ENCODE assay signal across 11 mouse cellular contexts in the genomic region with DNA sequence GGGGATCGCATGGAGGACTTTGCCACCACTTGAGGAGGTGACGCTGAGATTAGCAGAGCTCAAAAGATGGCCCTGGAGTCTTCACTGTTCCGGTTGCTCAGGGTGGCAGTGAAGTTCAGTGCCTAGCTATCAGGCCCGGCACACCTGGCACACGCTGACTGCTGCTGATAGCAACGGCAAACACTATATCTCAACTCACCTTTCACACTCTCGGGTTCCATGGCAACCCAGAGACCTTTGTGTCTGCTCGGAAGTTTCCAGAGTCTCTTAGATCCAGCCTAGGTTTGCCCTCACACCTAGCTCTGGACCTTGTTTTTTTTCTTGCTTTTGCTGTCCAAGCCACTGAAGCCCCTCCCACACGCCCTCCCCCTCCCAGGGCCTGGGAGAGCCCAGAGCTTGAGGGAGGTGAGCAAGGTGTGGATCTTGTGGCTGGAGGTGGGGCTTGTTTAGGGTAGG. TPM values are rescaled to one million over a fixed set of nuclear protein-coding genes. Genes with fewer than 3 reads are reported as not detected.
DNase-seq lines count a peak whose midpoint lies in the region; ATAC-seq lines count a peak whose summit lies in the region.
"Had no signal": no experiment of that assay in that cellular context is flagged by ENCODE, and none has a peak within 500 bp of the region (broad histone marks: within the 10 kb centered on the region; RNA-seq: fewer than 3 reads in every experiment).

No protein-coding gene starts in this region.

- no peaks in the 10 kb centered on the region for H3K36me3 ChIP-seq in forebrain, embryonic 12.5 days (replicated peaks)
- H3K36me3 ChIP-seq: limb, embryonic 12.5 days had no signal

- H3K4me1 ChIP-seq in forebrain, embryonic 12.5 days, result peaks cover 11% of the 10 kb centered on the region

- no peak overlapping the region for H3K4me2 ChIP-seq in forebrain, embryonic 12.5 days
- H3K4me2 ChIP-seq: limb, embryonic 12.5 days had no signal

- peaks cover 3% of the 10 kb centered on the region; the same call in 1 of the 2 replicates for H3K9me3 ChIP-seq in forebrain, embryonic 12.5 days

- no peak overlapping the region for H3K27ac ChIP-seq in forebrain, embryonic 12.5 days
- H3K27ac ChIP-seq: limb, embryonic 12.5 days had no signal

- DNase-seq in gastrocnemius, postnatal 25 days, result peak; percentile 4
- no peak for DNase-seq in gastrocnemius, postnatal 36 days
- DNase-seq in ZHBTc4 (ENCODE audit: low read depth, low spot score), result peak; percentile 71
- peak; percentile 83 for DNase-seq in liver
- peak; percentile 62 to 78 for DNase-seq in spleen, postnatal 10 days (ENCODE audit: low spot score in 2 of 2)
- DNase-seq in adrenal gland, adult 18-20 months (ENCODE audit: low spot score in 2 of 2), result no peak
- no peak for DNase-seq in kidney, adult 11 months
- DNase-seq: kidney, adult 9 months; midbrain, embryonic 14.5 days had no signal

- H3K9ac ChIP-seq in forebrain, embryonic 12.5 days, result no peak overlapping the region
- H3K9ac ChIP-seq: limb, embryonic 12.5 days had no signal

- peaks cover 24% of the 10 kb centered on the region for H3K27me3 ChIP-seq in forebrain, embryonic 12.5 days

- ATAC-seq in forebrain, embryonic 12.5 days (ENCODE audit: low FRiP score), result no peak

- intact Hi-C loops in gastrocnemius, postnatal 36 days (cut with DNase I), result no loop called here

- 67% methylated on average over 9 of the region's 9 CpGs for WGBS in forebrain, embryonic 12.5 days

- H3K4me3 ChIP-seq in forebrain, embryonic 12.5 days (replicated peaks), result no peak overlapping the region
- H3K4me3 ChIP-seq: limb, embryonic 12.5 days had no signal

RNA-seq across cellular contexts. Expression of a gene that starts 3.6 kb away (rescaled TPM):
- 1 to 10 TPM; 7.9 to 9.5 TPM for total RNA-seq in gastrocnemius, postnatal 25 days (2021)
- 1 to 10 TPM; 8.1 to 8.8 TPM for total RNA-seq in gastrocnemius, postnatal 36 days (2021)
- 10 to 100 TPM; 10.6 to 15.2 TPM for total RNA-seq in adrenal gland, adult 18-20 months (2021)
- 2.9 and 3.3 TPM in 2 replicates for polyA plus RNA-seq in forebrain, embryonic 12.5 days (2016; fragmentation: Nextera tagmentation; extraction: Ambion mirVana)

RNA-seq across cellular contexts. Expression of a gene that starts 20.1 kb away (rescaled TPM):
- 10 to 100 TPM; 10.0 to 10.4 TPM for total RNA-seq in gastrocnemius, postnatal 25 days (2021)
- 10 to 100 TPM; 10.5 to 10.6 TPM for total RNA-seq in gastrocnemius, postnatal 36 days (2021)
- total RNA-seq in adrenal gland, adult 18-20 months (2021), result 10 to 100 TPM; 42.3 to 47.0 TPM
- 17.7 and 19.1 TPM in 2 replicates for polyA plus RNA-seq in forebrain, embryonic 12.5 days (2016; fragmentation: Nextera tagmentation; extraction: Ambion mirVana)

RNA-seq across cellular contexts. Expression of a gene that starts 23.9 kb away (rescaled TPM):
- 10 to 100 TPM; 36.0 to 40.9 TPM for total RNA-seq in gastrocnemius, postnatal 25 days (2021)
- total RNA-seq in gastrocnemius, postnatal 36 days (2021), result 10 to 100 TPM; 42.8 to 47.6 TPM
- 10 to 100 TPM; 51.3 to 56.8 TPM for total RNA-seq in adrenal gland, adult 18-20 months (2021)
- polyA plus RNA-seq in forebrain, embryonic 12.5 days (2016; fragmentation: Nextera tagmentation; extraction: Ambion mirVana), result 92.7 and 97.1 TPM in 2 replicates

RNA-seq across cellular contexts. Expression of a gene that starts 59.9 kb away (rescaled TPM):
- total RNA-seq in gastrocnemius, postnatal 25 days (2021), result 1 to 10 TPM; 4.2 to 6.3 TPM
- total RNA-seq in gastrocnemius, postnatal 36 days (2021), result 1 to 10 TPM; 4.7 to 4.8 TPM
- 100 to 1,000 TPM in 1 of 2 experiments, 10 to 100 TPM in 1; 97.2 to 127 TPM for total RNA-seq in adrenal gland, adult 18-20 months (2021)
- polyA plus RNA-seq in forebrain, embryonic 12.5 days (2016; fragmentation: Nextera tagmentation; extraction: Ambion mirVana), result 70.5 and 73.4 TPM in 2 replicates

Comparison
In these comparisons a context has a peak if more than half of its experiments do, and no peak if none do; other contexts are left out.
1. DNase-seq: peak in gastrocnemius, postnatal 25 days (single experiment), ZHBTc4 (single experiment), liver (single experiment) and spleen, postnatal 10 days (2 of 2); none in gastrocnemius, postnatal 36 days (0 of 2), adrenal gland, adult 18-20 months (0 of 2) and kidney, adult 11 months (single experiment).